Mouse (Mus musculus): ENCODE measurements around the gene Ctrb1. TPM values are rescaled to one million over a fixed set of nuclear protein-coding genes. Genes with fewer than 3 reads are reported as not detected.

Ctrb1 gene
- total RNA-seq (2021): not detected
- long read RNA-seq, experiment 1: 0 reads
- long read RNA-seq, experiment 2: 0 reads

DNA sequence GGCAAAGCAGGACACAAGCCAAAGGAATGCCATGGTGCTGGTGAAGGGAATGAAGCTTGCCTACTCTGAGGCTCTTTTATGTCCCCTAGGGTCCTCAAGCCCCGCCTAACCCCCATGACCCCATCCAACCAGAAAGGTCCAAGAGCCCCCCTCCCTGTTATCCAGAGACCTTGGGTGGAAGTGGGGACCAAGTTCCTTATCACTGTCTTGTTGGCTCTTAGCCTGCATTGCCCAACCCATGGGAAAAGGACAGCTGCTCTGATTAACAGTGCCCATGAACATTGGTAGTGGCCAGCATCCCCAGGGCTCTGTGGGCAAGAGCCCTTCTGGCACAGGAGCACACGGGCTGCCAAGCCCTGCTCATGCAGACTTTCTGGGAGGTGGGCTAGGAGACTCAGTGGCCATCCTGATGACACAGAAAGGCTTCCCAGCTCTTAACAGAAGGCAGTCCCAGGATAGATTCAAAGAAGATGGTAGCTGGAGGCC lies at the start of gene Ctrb1:
Gene Ctrb1, minus strand, starts transcription at position 51 of the 486 bp plus-strand sequence.
- intact Hi-C loops (cut with DNase I): no loop called here
- no peak for TF ChIP-seq CTCF (IDR thresholded peaks at IDR 0.05)
- no peak within 1 kb of the TSS for H3K4me3 ChIP-seq
- no peak for DNase-seq (ENCODE audit: extremely low spot score in 1 of 2, low spot score in 2 of 2)
- H3K27ac ChIP-seq: no peak within 1 kb of the TSS

DNA sequence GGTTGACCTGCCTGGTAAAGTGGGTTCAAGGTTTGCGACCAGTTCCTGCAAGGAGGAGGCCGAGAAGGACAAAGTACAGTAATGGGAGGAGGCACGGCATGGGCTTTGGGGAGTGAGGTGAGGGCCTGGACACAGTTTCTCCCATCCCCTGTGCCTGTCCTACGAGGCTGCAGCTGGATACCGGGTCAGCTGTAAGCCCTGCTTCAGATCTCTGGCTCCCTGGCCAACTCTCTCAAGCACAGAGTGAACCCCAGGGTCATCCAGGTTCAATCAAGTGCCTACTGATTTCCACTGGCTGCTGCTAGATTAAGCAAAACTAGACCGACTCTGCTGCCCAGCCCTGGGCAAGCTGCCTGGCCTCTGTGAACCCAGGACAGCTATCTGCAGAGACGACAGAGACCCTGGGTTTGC lies 49.5 kb upstream of the Ctrb1 start:
- intact Hi-C loops (cut with DNase I): no loop called here
- no peak overlapping the region; the same call in 1 of the 2 replicates for H3K27ac ChIP-seq
- H3K4me3 ChIP-seq: no peak overlapping the region
- no peak for TF ChIP-seq CTCF (IDR thresholded peaks at IDR 0.05)
- no peak for DNase-seq (ENCODE audit: extremely low spot score in 1 of 2, low spot score in 2 of 2)

DNA sequence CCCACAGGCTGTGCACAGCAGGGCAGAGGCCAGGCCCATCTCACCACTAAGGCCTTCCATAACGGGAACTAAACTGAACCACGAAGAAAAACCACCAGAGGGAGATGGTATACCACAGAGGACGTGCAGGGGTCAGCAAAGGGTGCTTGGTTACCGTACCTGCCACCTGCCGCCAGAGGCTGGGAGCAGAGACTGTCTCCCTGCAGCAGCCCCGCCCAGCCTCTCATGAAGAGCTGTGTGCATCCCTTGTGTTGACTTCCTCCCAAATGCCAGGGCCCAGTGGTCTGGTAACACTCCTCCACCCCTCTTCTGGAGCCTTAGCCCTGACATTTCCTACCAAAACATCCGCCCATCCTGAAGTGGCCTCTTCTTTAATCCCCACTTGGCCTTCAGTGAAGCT lies 48.8 kb upstream of the Ctrb1 start:
- no peak overlapping the region for H3K27ac ChIP-seq
- intact Hi-C loops (cut with DNase I): no loop called here
- TF ChIP-seq CTCF (IDR thresholded peaks at IDR 0.05): no peak; the same call in 1 of the 2 replicates

DNA sequence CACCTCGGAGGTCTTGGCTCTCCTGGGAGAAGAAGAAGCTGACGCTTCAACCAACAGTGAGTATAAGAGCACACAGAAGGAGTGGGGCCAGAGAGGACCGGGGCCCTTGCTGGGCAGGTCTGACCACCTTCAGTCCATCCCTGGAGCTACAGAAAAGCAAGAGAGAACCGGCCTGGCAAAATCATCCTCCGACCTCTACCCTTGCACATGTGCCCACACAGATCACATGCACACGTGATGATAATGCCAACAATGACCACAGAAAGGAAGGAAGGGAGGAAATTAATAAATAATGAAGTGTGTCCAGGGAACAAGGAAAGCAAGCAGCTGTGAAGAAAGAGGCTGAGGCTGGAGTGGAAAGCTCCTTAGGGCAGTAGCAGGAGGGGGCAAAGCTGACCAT lies 48.1 kb upstream of the Ctrb1 start:
- Histone ChIP-seq H3K27ac (no peak overlapping the region), H3K4me3 (no peak overlapping the region)
- DNase-seq (ENCODE audit: extremely low spot score in 1 of 2, low spot score in 2 of 2): no peak
- intact Hi-C loops (cut with DNase I): no loop called here
- TF ChIP-seq CTCF (IDR thresholded peaks at IDR 0.05): no peak

More for the DNA sequence above, 48.8 kb upstream of the Ctrb1 start:
- DNase-seq (ENCODE audit: extremely low spot score in 1 of 2, low spot score in 2 of 2): no peak
- H3K4me3 ChIP-seq: no peak overlapping the region

GRCm38 (mm10) chr8:111736321-111736720 lies 45.5 kb upstream of the Ctrb1 start:
- TF ChIP-seq CTCF (IDR thresholded peaks at IDR 0.05): no peak
- peak in 1 of 2 experiments; percentile 60 for DNase-seq (ENCODE audit: extremely low spot score in 1 of 2, low spot score in 2 of 2)
- peak overlapping the region; percentile 77 for H3K27ac ChIP-seq
- H3K4me3 ChIP-seq: no peak overlapping the region
- intact Hi-C loops (cut with DNase I): no loop called here

DNA sequence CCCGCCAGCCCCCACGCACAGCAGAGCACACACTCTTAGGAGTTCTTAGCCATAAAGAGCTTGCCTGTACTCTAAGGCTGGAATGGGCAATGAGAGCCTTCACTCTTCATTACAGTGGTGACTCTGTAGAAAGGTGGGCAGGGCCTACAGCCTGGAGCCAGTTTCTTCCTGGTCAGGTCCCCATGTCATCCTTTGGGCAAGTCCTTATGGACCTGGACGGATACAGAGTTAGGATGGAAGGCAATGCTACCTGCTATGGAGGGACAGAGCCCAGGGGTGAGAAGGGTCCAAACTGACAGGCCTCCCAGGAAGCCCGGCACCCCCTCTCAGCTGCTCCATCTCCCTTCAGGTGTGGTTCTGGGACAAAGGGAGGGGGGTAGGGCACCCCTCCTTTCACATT lies 45.0 kb upstream of the Ctrb1 start:
- intact Hi-C loops (cut with DNase I): no loop called here
- H3K27ac ChIP-seq: peak overlapping the region; percentile 77
- no peak for TF ChIP-seq CTCF (IDR thresholded peaks at IDR 0.05)
- no peak overlapping the region for H3K4me3 ChIP-seq
- no peak for DNase-seq (ENCODE audit: extremely low spot score in 1 of 2, low spot score in 2 of 2)

DNA sequence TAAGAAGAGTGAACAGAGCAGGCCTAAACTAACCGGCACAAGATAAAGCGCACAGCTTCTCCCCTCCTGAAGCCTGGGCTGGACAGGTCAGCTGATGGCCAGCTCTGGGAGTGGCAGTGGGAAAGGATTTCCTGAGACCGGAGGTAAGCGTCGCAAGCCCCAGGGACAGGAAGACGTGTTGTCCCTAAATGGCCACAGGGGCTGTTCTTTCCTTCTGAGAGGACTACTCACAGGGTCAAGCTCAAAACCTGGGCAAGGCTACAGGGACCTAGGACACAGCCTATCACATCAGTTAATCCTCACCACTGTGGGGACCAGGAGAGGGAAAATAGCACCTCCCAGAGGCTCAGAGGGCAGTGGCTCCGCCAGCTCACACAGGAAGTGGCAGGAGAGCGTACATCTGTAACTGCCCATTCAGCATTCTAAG lies 44.5 kb upstream of the Ctrb1 start:
- intact Hi-C loops (cut with DNase I): no loop called here

DNA sequence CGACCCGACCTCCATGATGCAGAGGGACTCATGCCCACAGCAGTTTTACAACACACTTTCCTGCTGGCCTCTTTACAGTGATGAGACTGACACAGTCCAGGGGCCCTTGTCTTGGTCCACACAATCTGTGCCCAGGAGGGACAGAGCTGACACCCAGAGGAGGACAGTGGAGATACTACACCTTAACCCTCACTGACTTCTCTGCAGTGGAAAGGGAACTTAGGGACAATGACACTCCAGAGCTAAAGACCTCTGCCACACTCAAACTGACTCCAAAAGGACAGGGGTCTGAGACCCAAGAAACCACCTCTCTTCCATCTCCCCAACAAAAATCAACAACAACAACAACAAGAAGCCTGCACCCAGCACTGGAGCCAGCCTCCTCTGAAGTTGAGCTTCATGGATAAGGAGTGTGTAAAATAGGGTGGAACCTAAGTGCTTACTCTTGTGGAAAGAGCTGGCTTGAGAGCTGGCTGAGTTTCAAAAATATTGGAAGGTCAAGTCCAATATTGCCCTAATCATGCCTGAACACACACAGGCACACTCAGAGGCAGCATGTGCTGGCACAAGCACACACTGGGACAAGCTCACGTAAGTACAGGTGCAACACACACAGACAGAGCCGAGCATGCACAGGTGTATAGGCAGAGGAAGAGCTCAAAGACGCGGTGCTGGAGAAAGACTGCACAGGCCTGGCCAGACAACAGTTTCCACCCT lies 43.6 kb upstream of the Ctrb1 start:
- no peak for DNase-seq (ENCODE audit: extremely low spot score in 1 of 2, low spot score in 2 of 2)
- intact Hi-C loops (cut with DNase I): no loop called here
- 0 out of 2 replicates have a peak overlapping the region, but pooled peaks have one; percentile 11 for H3K4me3 ChIP-seq
- peak overlapping the region; percentile 63; the same call in 1 of the 2 replicates for H3K27ac ChIP-seq
- no peak for TF ChIP-seq CTCF (IDR thresholded peaks at IDR 0.05)

More for the DNA sequence above, 44.5 kb upstream of the Ctrb1 start:
- Histone ChIP-seq H3K4me3 (no peak overlapping the region), H3K27ac (peak overlapping the region; percentile 77)
- peak; percentile 19 for TF ChIP-seq CTCF (IDR thresholded peaks at IDR 0.05)
- no peak for DNase-seq (ENCODE audit: extremely low spot score in 1 of 2, low spot score in 2 of 2)

DNA sequence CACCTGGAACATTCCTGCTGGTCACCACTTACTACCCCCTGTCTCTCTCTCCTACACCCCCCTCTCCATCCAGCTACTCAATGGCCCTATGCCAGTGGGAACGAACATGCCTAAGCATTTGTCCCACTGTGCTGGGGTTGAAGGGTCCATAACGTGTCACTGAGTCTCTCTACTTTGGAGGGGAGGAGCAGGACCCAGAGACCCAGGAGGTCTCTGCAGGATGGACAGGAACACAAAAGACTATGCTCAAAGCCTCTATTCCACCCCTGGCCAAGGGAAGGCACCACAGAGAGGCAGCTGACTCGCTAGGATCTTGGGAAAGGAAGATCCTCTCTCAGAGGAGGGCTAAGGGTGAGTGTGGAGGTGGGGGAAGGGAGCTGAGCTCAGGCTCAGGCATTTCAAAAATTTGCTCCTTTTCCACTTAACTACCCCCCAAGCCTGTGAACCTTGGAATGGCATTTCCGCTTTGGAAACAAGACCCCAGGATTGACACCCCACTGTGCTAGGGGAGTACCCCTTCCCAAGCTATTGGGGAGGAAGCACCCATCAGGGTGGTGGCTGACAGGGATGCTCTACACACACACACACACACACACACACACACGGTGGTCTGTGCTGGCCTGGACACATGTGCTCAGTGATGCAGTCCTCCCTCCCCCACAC lies 42.9 kb upstream of the Ctrb1 start:
- DNase-seq (ENCODE audit: extremely low spot score in 1 of 2, low spot score in 2 of 2): no peak
- Histone ChIP-seq H3K4me3 (no peak overlapping the region), H3K27ac (peak overlapping the region; percentile 83)
- intact Hi-C loops (cut with DNase I): no loop called here
- TF ChIP-seq CTCF (IDR thresholded peaks at IDR 0.05): no peak

GRCm38 (mm10) chr8:111732406-111733085 lies 41.7 kb upstream of the Ctrb1 start:
- Histone ChIP-seq H3K27ac (peak overlapping the region; percentile 83), H3K4me3 (peak overlapping the region; percentile 87)
- intact Hi-C loops (cut with DNase I): no loop called here
- DNase-seq (ENCODE audit: extremely low spot score in 1 of 2, low spot score in 2 of 2): no peak
- no peak for TF ChIP-seq CTCF (IDR thresholded peaks at IDR 0.05)

GRCm38 (mm10) chr8:111732004-111732403 lies 41.2 kb upstream of the Ctrb1 start:
- Histone ChIP-seq H3K4me3 (peak overlapping the region; percentile 87), H3K27ac (peak overlapping the region; percentile 83)
- no peak for TF ChIP-seq CTCF (IDR thresholded peaks at IDR 0.05)
- peak; percentile 94 to 96 for DNase-seq (ENCODE audit: extremely low spot score in 1 of 2, low spot score in 2 of 2)
- intact Hi-C loops (cut with DNase I): no loop called here

Data from left cerebral cortex, adult 2 months (tissue).